Mouse (Mus musculus) G1E (cell line): Measurements from ENCODE around the gene Cdkn3. TPM values are rescaled to one million over a fixed set of nuclear protein-coding genes. Genes with fewer than 3 reads are reported as not detected.

Experiments
- ATAC-seq: 2 replicates; pipeline ENCODE4 v1.8.0; 2016; ENCODE audit warnings: mild to moderate bottlenecking; ENCODE audit not compliant: insufficient number of reproducible peaks, poor library complexity, low FRiP score, severe bottlenecking; ENCODE audit errors: extremely low read depth
- DNase-seq: peaks from one replicate; pipeline ENCODE4 v3.0.0; 2012; ENCODE audit warnings: low spot score
- H3K27me3 ChIP-seq: 2 replicates; pipeline ENCODE4 v1.6.1; 2012; ENCODE audit warnings: mild to moderate bottlenecking, low read length, inconsistent platforms; ENCODE audit not compliant: insufficient read depth
- H3K36me3 ChIP-seq: replicated peaks from 2 replicates; pipeline ENCODE3; 2012; ENCODE audit warnings: mild to moderate bottlenecking, inconsistent platforms
- H3K4me1 ChIP-seq: 2 replicates; pipeline ENCODE4 v1.6.1; 2012; ENCODE audit warnings: low read depth, low read length, inconsistent platforms, mixed read lengths; ENCODE audit not compliant: insufficient read depth
- H3K4me3 ChIP-seq: 2 replicates; pipeline ENCODE4 v1.5.1; 2012; ENCODE audit warnings: low read depth, mild to moderate bottlenecking, inconsistent platforms, low read length, moderate library complexity, mixed read lengths
- H3K9me3 ChIP-seq: replicated peaks from 2 replicates; pipeline ENCODE4 v1.6.1; 2012; ENCODE audit warnings: inconsistent platforms
- CTCF ChIP-seq: IDR thresholded peaks from 2 replicates; pipeline ENCODE4 v1.5.1; 2012; ENCODE audit warnings: low read depth, low read length, inconsistent platforms, mixed read lengths
- GATA1 ChIP-seq: IDR thresholded peaks from 2 replicates; pipeline ENCODE4 v1.6.1; 2012; ENCODE audit warnings: borderline replicate concordance, low read length, inconsistent platforms, mixed read lengths
- GATA2 ChIP-seq: IDR thresholded peaks from 2 replicates; pipeline ENCODE4 v1.6.1; 2012; ENCODE audit warnings: low read depth, low read length, inconsistent platforms, borderline replicate concordance
- POLR2AphosphoS5 ChIP-seq: IDR thresholded peaks from 2 replicates; pipeline ENCODE4 v1.6.1; 2012; ENCODE audit warnings: low read depth, low read length, inconsistent platforms; ENCODE audit not compliant: insufficient replicate concordance
- TAL1 ChIP-seq: conservative IDR thresholded peaks from 2 replicates; pipeline ENCODE4 v1.6.1; 2012; ENCODE audit warnings: low read depth, low read length, inconsistent platforms, mixed read lengths
- polyA plus RNA-seq: library from polyadenylated mRNA; stranded (reverse); fragments of >175 nt; gene quantifications from 2 replicates; pipeline ENCODE4 v1.2.3, GENCODE M21; 2012
- total RNA-seq, 2 experiments: library from RNA; stranded (forward) in 1 of 2; stranded (reverse) in 1 of 2; fragments of 200-1000 nt in 1 of 2; fragments of >200 nt in 1 of 2; fragmentation: Nextera tagmentation in 1 of 2; gene quantifications; 2 replicates each; pipeline ENCODE4 v1.2.3; 2014 to 2017

Gene Cdkn3
- total and polyA plus RNA-seq, 3 experiments, result 1.4 to 25.3 (median 21.7) TPM

DNA sequence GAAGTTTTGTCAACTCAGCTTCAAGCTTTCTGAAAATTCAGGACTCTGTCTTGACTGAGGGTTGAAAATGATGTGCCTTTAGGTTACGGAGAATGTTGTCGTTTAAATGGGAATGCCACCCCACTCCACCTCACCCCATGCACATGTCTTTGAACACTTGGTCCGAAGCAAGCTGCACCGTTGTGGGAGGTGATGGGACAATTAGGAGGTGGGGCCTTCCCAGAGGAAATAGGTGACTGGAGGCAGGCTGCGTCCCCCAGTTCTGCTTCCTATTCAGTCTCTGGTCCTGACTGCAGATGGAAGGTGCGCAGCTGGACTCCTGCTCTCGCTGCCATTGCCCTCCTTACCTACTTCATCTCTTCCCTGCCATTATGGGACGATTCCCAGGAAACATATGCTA is 4.5 kb upstream of the Cdkn3 start:
- no peak for DNase-seq
- Histone ChIP-seq H3K4me1 (peaks cover 13% of the 10 kb centered on the region), H3K9me3 (no peaks in the 10 kb centered on the region), H3K36me3 (no peaks in the 10 kb centered on the region), H3K27me3 (peaks cover 28% of the 10 kb centered on the region), H3K4me3 (no peak overlapping the region)
- TF ChIP-seq POLR2AphosphoS5 (no peak), GATA1 (no peak), TAL1 (no peak), CTCF (no peak), GATA2 (no peak)
- ATAC-seq, result no peak

GRCm38 (mm10) chr14:46757736-46758135 is 2.6 kb upstream of the Cdkn3 start:
- Histone ChIP-seq H3K36me3 (no peaks in the 10 kb centered on the region), H3K27me3 (peaks cover 28% of the 10 kb centered on the region), H3K4me3 (no peak overlapping the region), H3K9me3 (no peaks in the 10 kb centered on the region), H3K4me1 (peaks cover 19% of the 10 kb centered on the region)
- TF ChIP-seq CTCF, result no peak
- TF ChIP-seq TAL1, result no peak
- no peak for TF ChIP-seq GATA1
- TF ChIP-seq GATA2, result no peak
- TF ChIP-seq POLR2AphosphoS5, result no peak
- ATAC-seq (no peak), DNase-seq (no peak)

DNA sequence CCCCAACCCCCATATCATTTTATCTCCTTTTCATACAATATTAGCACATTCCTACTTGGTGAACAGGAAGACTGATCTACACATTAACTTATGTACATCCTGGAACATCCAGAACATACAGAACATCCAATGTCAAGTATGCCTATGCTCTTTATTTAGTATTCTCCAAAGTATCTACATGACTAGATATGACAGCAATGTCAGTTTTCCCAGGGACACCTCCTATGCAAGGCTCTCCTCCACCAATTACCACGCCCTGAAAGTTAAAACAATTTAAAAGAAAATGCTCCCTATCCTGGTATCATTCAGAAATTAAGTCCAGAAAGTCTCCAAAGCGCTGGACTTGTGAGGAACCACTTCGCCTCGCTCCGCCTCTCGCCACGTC is 379 bp upstream of the Cdkn3 start:
- peaks cover 16% of the 10 kb centered on the region for H3K4me1 ChIP-seq
- no peak for ATAC-seq
- TF ChIP-seq GATA2, result no peak
- no peak for TF ChIP-seq CTCF
- TF ChIP-seq POLR2AphosphoS5, result no peak
- TF ChIP-seq TAL1, result no peak
- no peak for TF ChIP-seq GATA1

DNA sequence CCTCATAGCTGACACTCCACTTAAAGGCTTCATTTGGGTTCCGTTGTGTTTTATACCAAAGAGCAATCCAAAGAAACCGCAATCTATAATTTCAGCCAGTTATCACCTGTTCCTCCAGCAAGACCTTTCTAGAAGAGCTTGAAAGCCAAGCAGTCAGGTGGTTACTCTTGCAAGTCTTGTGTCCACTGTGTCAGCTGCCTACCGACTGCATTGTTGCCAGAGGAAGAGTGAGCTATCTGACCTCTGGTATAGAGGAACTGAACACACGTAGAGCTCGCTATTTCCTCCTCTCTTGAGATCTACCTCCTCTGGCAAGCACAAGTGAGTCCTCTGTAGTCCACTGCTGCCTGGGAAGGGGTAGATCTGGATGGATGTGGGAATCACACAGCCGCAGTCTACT is 845 bp downstream of the Cdkn3 start:
- peaks cover 11% of the 10 kb centered on the region for H3K27me3 ChIP-seq
- no peak for DNase-seq
- peaks cover 22% of the 10 kb centered on the region for H3K36me3 ChIP-seq
- H3K4me1 ChIP-seq, result peaks cover 16% of the 10 kb centered on the region
- ATAC-seq, result no peak
- peak overlapping the region; percentile 97 for H3K4me3 ChIP-seq
- H3K9me3 ChIP-seq, result no peaks in the 10 kb centered on the region
- no peak for TF ChIP-seq GATA1
- no peak for TF ChIP-seq CTCF
- TF ChIP-seq TAL1, result no peak
- TF ChIP-seq GATA2, result no peak
- TF ChIP-seq POLR2AphosphoS5, result no peak

More for the DNA sequence above, 379 bp upstream of the Cdkn3 start:
- Histone ChIP-seq H3K4me3 (peak overlapping the region; percentile 97; the same call in 1 of the 2 replicates), H3K27me3 (peaks cover 20% of the 10 kb centered on the region), H3K9me3 (no peaks in the 10 kb centered on the region), H3K36me3 (peaks cover 16% of the 10 kb centered on the region)
- no peak for DNase-seq

- Histone ChIP-seq H3K36me3 (peaks cover 70% of the 10 kb centered on the region), H3K27me3 (no peaks in the 10 kb centered on the region), H3K4me3 (no peak overlapping the region), H3K9me3 (no peaks in the 10 kb centered on the region), H3K4me1 (peaks cover 5% of the 10 kb centered on the region; the same call in 1 of the 2 replicates)
- TF ChIP-seq TAL1 (no peak), CTCF (no peak), GATA1 (no peak), POLR2AphosphoS5 (no peak), GATA2 (no peak)
- ATAC-seq, result no peak
- DNase-seq, result no peak
Observed at GRCm38 (mm10) chr14:46767116-46767515, 6.8 kb downstream of the Cdkn3 start.

- ATAC-seq, result no peak
- no peak for DNase-seq
- peaks cover 5% of the 10 kb centered on the region; the same call in 1 of the 2 replicates for H3K4me1 ChIP-seq
- TF ChIP-seq CTCF, result no peak
- no peak for TF ChIP-seq POLR2AphosphoS5
- TF ChIP-seq GATA2, result no peak
- no peak for TF ChIP-seq TAL1
- TF ChIP-seq GATA1, result no peak
- H3K36me3 ChIP-seq, result peaks cover 81% of the 10 kb centered on the region
- H3K4me3 ChIP-seq, result no peak overlapping the region
- H3K27me3 ChIP-seq, result no peaks in the 10 kb centered on the region
- no peaks in the 10 kb centered on the region for H3K9me3 ChIP-seq
Observed at GRCm38 (mm10) chr14:46770036-46770435, 9.7 kb downstream of the Cdkn3 start.

DNA sequence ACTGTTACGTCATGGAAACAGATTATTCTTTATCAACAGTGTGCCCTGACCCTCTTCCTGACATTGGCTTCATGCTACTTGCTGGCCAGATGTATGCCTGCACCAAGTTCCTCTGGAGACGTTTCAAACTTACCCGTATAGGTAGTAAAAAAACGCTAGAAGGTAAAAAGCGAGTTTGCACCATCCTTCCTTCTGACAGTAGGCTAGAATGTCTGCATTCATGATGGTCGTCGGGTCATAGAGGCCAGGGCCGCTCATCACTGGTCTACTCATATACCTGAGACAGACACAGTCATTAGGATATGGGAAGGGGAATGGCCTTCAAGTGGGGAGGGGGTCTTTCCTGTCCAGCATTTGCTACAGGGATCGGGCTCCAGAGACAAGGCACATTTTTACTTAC is 18.4 kb downstream of the Cdkn3 start:
- ATAC-seq (no peak), DNase-seq (no peak)
- Histone ChIP-seq H3K36me3 (peaks cover 92% of the 10 kb centered on the region), H3K9me3 (peaks cover 15% of the 10 kb centered on the region), H3K4me3 (no peak overlapping the region), H3K4me1 (no peaks in the 10 kb centered on the region), H3K27me3 (no peaks in the 10 kb centered on the region)
- no peak for TF ChIP-seq POLR2AphosphoS5
- no peak for TF ChIP-seq CTCF
- TF ChIP-seq GATA1, result no peak
- no peak for TF ChIP-seq TAL1
- no peak for TF ChIP-seq GATA2
